Mouse (Mus musculus) layer of hippocampus, postnatal 14 days (tissue): ENCODE data around the gene Ptpn13. TPM values are rescaled to one million over a fixed set of nuclear protein-coding genes. Genes with fewer than 3 reads are reported as not detected.

Experiments
- DNase-seq, 2 experiments: peaks; one replicate each; pipeline ENCODE4 v3.0.0; 2021 to 2022; ENCODE audit warnings: low spot score in 2 of 2, mixed read lengths in 1 of 2
- total RNA-seq, 2 experiments: library from RNA; stranded (reverse); gene quantifications; 2 replicates each; pipeline ENCODE4 v1.2.3; 2021

Ptpn13 gene
- total RNA-seq, 2 experiments from 2014 or later: 8.2 to 10.1 TPM

GRCm38 (mm10) chr5:103456794-103457193, 31.8 kb downstream of the Ptpn13 start:
- no peak for DNase-seq

DNA sequence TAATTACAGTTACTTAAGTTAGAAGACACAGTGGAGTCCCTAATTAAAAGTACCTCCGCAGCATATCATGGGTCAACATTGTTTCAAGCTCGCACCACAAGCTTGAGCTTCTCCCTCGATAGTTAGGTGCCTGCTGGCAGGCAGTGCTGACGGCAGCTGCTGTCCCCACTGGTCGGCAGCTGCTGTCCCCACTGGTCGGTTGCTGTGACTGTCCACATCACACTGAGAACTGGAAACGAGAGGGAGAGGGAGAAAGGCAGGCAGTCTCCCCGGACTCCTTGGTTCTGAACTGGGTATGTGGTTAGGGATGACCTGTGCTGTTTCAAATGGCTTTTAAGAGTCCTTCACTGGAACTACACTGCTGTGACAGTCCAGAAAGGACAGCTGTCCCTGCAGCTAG, 33.4 kb downstream of the Ptpn13 start:
- DNase-seq: no peak

DNA sequence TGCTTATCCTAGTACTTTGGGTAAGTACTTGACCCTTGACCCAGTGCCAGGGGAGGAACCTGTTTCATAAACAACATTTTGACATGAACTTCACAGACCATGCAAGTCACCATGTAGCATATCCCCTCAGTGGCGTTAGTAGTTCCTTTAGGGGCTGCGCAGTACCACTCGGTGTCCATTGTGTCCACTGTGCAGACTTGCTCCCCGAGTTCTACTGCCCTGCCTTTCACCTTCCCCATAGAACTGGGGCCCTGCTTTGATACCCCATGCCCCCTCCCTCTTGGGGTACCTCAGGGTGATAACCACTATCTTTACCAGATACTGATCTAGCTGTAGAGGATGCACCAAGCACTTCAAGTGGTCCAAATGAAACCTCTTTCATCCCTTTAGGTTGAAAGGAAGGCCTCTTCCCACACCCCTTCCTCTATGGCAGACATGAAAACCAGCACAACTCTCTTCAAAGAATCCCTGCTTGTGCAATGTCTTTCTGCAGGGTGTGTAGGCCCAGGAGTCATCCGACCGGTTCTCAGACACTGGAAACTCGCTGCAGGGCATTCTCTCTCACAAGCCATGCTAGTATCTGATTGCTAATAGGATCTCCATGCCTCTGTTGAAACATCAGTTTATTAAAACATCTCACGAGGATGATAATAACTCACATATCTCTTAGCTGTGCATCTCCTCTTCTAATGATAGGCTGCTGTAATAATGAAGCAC, 34.1 kb downstream of the Ptpn13 start:
- no peak for DNase-seq

GRCm38 (mm10) chr5:103460903-103461302, 35.9 kb downstream of the Ptpn13 start:
- DNase-seq: no peak

GRCm38 (mm10) chr5:103463661-103464219, 38.7 kb downstream of the Ptpn13 start:
- DNase-seq: no peak

DNA sequence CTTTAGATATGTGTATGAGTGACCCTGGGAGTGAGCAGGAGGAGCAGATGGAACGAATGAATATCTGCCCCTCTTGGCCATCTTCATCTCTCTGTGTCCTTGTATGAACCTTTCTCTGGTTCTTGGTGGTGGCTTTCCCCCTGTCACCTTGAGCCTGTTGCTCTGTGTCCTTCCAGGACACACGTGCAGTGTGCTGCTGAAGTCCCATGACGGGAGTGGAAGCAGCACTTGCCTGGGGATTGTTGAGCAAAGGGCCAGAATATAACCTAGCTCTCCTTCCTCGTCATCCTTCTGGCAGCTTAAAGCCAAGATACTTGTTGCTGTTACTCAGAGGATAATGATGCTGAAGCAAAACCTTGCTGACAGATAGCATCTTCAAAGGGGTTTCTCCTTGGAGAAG, 39.3 kb downstream of the Ptpn13 start:
- no peak for DNase-seq

DNA sequence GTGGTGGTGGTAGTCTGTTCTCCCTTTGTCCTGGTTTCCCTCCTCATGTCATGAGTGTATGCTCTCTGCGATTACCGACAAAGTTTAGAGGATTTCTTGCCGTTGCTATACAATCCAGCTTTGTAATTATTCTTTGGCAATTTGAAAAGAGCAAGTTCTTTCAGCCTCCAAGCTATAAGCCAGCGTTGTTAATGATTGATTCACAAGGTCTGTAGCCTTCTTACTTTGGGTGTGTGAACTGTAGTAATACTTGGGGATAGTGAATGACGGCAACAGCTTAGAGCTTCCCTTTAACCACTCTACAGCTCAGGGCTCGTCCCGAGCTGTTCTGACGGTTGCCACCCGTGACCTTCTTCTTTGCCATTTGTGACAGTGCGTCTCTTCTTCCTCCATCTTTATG, 39.8 kb downstream of the Ptpn13 start:
- no peak for DNase-seq

DNA sequence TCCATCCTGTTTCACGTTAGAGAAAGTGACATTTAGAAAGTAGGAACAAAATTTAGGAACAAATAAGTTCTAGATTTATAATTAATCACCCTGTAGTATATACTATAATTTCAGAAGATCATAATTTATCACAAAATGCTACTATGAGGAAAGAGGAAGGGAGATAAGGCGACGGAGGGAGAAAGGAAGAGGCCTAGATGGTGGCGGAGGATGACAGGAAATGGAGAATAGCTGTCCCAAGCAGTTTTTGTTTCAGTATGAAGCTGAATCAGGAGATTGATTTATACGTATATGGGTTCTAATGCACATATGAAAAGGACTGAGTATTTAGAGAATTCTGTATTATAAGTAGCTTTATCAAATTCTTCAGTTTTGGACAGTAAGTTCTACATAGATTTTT, 47.7 kb downstream of the Ptpn13 start:
- no peak for DNase-seq

DNA sequence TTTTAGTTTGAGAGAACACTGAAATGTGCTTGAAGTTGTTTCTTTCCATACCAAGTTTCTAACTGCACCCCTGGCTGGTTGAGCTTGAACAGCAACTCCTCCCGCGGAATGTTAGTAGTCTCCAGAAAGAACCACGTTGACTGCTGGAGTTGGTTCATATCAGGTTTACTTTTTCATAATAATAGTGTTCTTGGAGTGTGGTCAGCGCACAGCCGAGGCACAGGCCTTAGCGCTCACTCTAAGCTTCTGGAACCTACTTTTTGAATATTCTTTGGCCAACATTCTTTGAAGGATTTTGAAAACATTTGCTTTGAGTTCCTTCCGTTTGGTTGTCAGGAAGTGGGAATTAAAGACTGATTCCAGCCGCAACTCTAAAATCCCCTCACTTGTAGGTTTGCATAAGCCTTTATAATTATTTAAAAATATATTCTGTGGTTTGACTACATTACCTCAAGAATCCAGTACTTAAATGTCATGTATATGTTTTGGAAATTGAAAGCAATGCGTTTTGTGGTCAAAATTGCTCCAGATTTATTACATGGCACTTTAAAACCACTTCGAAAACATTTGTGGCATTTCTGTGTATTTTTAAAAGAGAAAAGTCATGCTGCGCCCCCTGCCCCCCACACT, 48.6 kb downstream of the Ptpn13 start:
- no peak for DNase-seq

DNA sequence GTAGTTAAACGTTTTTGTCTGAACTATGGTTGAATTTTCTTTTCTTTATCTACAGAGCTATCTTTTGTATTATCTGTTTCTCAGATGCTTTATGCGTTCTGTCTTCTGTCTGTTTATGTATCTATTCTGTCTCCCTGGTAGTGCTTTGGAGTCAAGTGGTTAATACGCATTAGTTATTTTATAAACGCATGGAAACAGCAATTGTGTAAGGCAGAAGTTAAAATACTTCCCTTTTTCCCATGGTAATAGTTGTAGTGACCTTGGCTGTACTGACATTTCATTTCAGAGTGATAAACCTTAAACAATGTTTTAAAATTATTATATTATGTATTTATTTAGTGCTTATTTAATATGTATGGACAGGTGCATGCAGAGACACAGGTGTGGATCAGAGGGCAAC, 49.3 kb downstream of the Ptpn13 start:
- DNase-seq: no peak

- DNase-seq: no peak
These were observed 50.5 kb downstream of the Ptpn13 start for GRCm38 (mm10) chr5:103475503-103475902.

DNA sequence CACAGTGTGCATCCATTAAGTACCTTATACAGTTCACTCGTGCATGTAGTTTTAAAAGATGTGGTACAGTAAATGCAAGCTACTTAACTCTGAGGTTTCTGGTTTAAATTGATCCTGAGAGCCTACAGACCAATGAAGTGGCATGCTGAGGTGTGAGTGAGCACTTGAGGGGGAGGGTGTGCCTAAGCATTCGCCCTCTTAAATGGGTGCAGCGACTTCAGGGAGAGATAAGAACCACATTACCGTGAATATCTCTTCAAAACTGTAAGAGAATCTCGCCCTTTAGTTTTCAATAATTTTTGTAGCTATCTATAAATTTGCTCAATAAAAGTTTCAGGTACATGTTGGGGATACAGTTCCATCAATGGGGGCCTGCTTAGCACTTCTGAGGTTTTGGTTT, 54.5 kb downstream of the Ptpn13 start:
- no peak for DNase-seq

GRCm38 (mm10) chr5:103481222-103481621, 56.2 kb downstream of the Ptpn13 start:
- DNase-seq: no peak

GRCm38 (mm10) chr5:103487001-103487400, 62.0 kb downstream of the Ptpn13 start:
- no peak for DNase-seq

GRCm38 (mm10) chr5:103490964-103491363, 66.0 kb downstream of the Ptpn13 start:
- no peak for DNase-seq

DNA sequence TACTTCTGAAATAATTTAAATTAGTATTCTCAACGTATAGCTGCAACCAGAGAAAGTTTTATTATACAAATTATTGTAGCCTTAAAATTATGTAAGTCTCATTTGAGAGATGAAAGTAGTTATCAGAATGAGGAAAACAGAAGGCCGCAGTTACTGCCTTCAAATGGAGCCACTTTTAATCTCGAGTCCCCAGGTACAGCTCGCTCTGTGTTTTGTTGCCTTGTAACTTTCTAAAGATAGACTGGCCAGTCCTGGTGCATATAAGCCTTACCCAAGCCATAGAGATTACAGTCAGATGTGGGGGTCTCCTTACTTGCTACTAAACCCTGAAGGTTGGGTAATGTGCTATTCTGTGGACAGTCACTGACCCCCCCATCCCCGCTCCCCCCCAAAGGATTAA, 66.8 kb downstream of the Ptpn13 start:
- DNase-seq: no peak

- no peak for DNase-seq
These were observed 72.1 kb downstream of the Ptpn13 start for GRCm38 (mm10) chr5:103497061-103497460.

- DNase-seq: peak in 1 of 2 experiments; percentile 65
These were observed 72.5 kb downstream of the Ptpn13 start for GRCm38 (mm10) chr5:103497480-103497879.

GRCm38 (mm10) chr5:103499305-103499704, 74.3 kb downstream of the Ptpn13 start:
- DNase-seq: no peak

GRCm38 (mm10) chr5:103501076-103501475, 76.1 kb downstream of the Ptpn13 start:
- no peak for DNase-seq

DNA sequence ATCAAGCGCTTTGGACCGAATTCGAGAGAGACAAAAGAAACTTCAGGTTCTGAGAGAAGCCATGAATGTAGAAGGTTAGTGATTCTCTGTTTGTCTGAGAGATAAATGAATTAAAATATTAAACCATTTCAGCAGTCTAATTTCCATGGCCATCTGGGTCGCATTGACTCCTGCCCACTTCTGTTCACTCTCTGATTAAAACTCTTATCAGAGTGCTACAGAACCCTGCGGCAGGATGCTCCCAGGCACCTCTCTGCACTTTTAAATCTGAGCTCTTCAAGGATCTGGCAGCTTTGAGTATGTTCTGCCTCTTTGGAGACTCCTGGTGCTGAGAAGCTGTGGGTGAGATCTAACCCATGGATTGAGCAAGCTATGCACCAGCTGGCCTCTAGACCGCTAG, 76.8 kb downstream of the Ptpn13 start:
- DNase-seq: no peak

DNA sequence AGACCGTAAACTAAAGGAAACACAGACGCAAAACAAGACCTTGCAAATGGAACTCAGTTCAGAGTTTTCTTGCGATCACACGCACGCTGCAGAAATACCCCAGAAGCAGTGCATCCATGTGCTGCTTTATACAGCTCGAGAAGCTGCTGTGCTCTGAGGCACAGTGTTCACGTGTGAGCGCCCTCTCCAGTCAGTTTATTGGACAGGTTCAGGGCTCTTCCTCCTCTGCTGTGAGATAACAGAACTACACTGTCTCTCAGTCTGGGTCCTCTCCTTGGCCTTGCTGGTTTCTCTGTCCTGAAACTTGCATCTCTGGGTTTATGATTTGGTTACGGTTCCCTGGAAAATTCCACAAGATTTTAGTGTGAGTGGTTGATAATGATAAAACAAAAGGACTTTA, 88.2 kb downstream of the Ptpn13 start:
- no peak for DNase-seq

- DNase-seq: no peak
These were observed 89.4 kb downstream of the Ptpn13 start for GRCm38 (mm10) chr5:103514441-103514840.
